Mouse (Mus musculus) layer of hippocampus, adult 9-10 months (tissue): Measurements from ENCODE around the gene Mbnl2.

Experiments
- DNase-seq: peaks from one replicate; pipeline ENCODE4 v3.0.0; 2022; ENCODE audit warnings: low spot score

The Mbnl2 gene

GRCm38 (mm10) chr14:120325673-120326072 is 50.2 kb downstream of the Mbnl2 start:
- no peak for DNase-seq

GRCm38 (mm10) chr14:120330454-120330853 is 55.0 kb downstream of the Mbnl2 start:
- no peak for DNase-seq

- DNase-seq: no peak
Observed at GRCm38 (mm10) chr14:120330881-120331514, 55.5 kb downstream of the Mbnl2 start.

- no peak for DNase-seq
Observed at GRCm38 (mm10) chr14:120333465-120334243, 58.2 kb downstream of the Mbnl2 start.

GRCm38 (mm10) chr14:120335366-120335765 is 59.9 kb downstream of the Mbnl2 start:
- no peak for DNase-seq

- no peak for DNase-seq
Observed at GRCm38 (mm10) chr14:120335871-120336270, 60.4 kb downstream of the Mbnl2 start.

- DNase-seq: no peak
Observed at GRCm38 (mm10) chr14:120336380-120336779, 60.9 kb downstream of the Mbnl2 start.

GRCm38 (mm10) chr14:120336841-120337240 is 61.4 kb downstream of the Mbnl2 start:
- no peak for DNase-seq

GRCm38 (mm10) chr14:120337731-120338462 is 62.4 kb downstream of the Mbnl2 start:
- no peak for DNase-seq

- DNase-seq: no peak
Observed at GRCm38 (mm10) chr14:120338706-120339105, 63.2 kb downstream of the Mbnl2 start.

GRCm38 (mm10) chr14:120341912-120342311 is 66.4 kb downstream of the Mbnl2 start:
- DNase-seq: no peak

GRCm38 (mm10) chr14:120342321-120342720 is 66.9 kb downstream of the Mbnl2 start:
- no peak for DNase-seq

GRCm38 (mm10) chr14:120344641-120345040 is 69.2 kb downstream of the Mbnl2 start:
- DNase-seq: no peak

GRCm38 (mm10) chr14:120347410-120348315 is 72.2 kb downstream of the Mbnl2 start:
- no peak for DNase-seq

- DNase-seq: no peak
Observed at GRCm38 (mm10) chr14:120349332-120349731, 73.9 kb downstream of the Mbnl2 start.

- DNase-seq: no peak
Observed at GRCm38 (mm10) chr14:120352136-120352843, 76.8 kb downstream of the Mbnl2 start.

GRCm38 (mm10) chr14:120353211-120353610 is 77.7 kb downstream of the Mbnl2 start:
- no peak for DNase-seq

- DNase-seq: no peak
Observed at GRCm38 (mm10) chr14:120354595-120354994, 79.1 kb downstream of the Mbnl2 start.

GRCm38 (mm10) chr14:120355040-120355741 is 79.7 kb downstream of the Mbnl2 start:
- DNase-seq: no peak

- DNase-seq: no peak
Observed at GRCm38 (mm10) chr14:120355742-120356440, 80.4 kb downstream of the Mbnl2 start.
